Mouse (Mus musculus) macrophage (primary cell): Measurements from ENCODE around the gene Adgb. TPM values are rescaled to one million over a fixed set of nuclear protein-coding genes. Genes with fewer than 3 reads are reported as not detected.

Source experiments
- H3K27ac ChIP-seq: fragments of 350-480 bp; formaldehyde crosslinking; 2 replicates; pipeline ENCODE4 v1.9.0; 2021
- H3K36me3 ChIP-seq: fragments of 350-480 bp; formaldehyde crosslinking; 2 replicates; pipeline ENCODE4 v1.9.0; 2021; ENCODE audit errors: inconsistent target
- H3K4me3 ChIP-seq: fragments of 350-480 bp; formaldehyde crosslinking; 2 replicates; pipeline ENCODE4 v1.9.0; 2021; ENCODE audit errors: inconsistent target
- H3K79me2 ChIP-seq: fragments of 350-480 bp; formaldehyde crosslinking; 2 replicates; pipeline ENCODE4 v1.9.0; 2021; ENCODE audit errors: inconsistent target
- WGBS: methylation state at CpG from one replicate; pipeline ENCODE4 v1.1.7; 2026; ENCODE audit warnings: inconsistent platforms; ENCODE audit not compliant: missing documents; 5-methylcytosine and 5-hydroxymethylcytosine counted together
- polyA plus RNA-seq: library from polyadenylated mRNA; stranded (reverse); fragments of 250-400 nt; gene quantifications from 3 replicates; pipeline ENCODE4 v1.2.4, GENCODE M21; 2018; ENCODE audit warnings: inconsistent platforms

Gene Adgb
- polyA plus RNA-seq, 1 experiment from 2014 or later: 0.26 TPM

GRCm38 (mm10) chr10:10424383-10424782 lies 47.7 kb downstream of the Adgb start:
- H3K36me3 ChIP-seq: no peaks in the 10 kb centered on the region
- H3K4me3 ChIP-seq: no peak overlapping the region
- WGBS: 73% methylated on average over 2 of the region's 2 CpGs
- H3K79me2 ChIP-seq: no peaks in the 10 kb centered on the region
- no peak overlapping the region for H3K27ac ChIP-seq

- no peaks in the 10 kb centered on the region for H3K36me3 ChIP-seq
- WGBS: 9% methylated on average over 5 of the region's 5 CpGs
- no peak overlapping the region for H3K27ac ChIP-seq
- no peak overlapping the region for H3K4me3 ChIP-seq
- H3K79me2 ChIP-seq: no peaks in the 10 kb centered on the region
These were observed 61.1 kb downstream of the Adgb start for GRCm38 (mm10) chr10:10411046-10411445.

- Histone ChIP-seq H3K36me3 (no peaks in the 10 kb centered on the region), H3K27ac (no peak overlapping the region), H3K79me2 (no peaks in the 10 kb centered on the region), H3K4me3 (no peak overlapping the region)
- 7% methylated on average over 3 of the region's 3 CpGs for WGBS
These were observed 64.0 kb downstream of the Adgb start for GRCm38 (mm10) chr10:10408166-10408565.

- Histone ChIP-seq H3K36me3 (no peaks in the 10 kb centered on the region), H3K79me2 (no peaks in the 10 kb centered on the region), H3K27ac (peak overlapping the region; percentile 71), H3K4me3 (no peak overlapping the region)
- WGBS: 10% methylated on average over 4 of the region's 4 CpGs
These were observed 76.2 kb downstream of the Adgb start for GRCm38 (mm10) chr10:10395784-10396481.

- Histone ChIP-seq H3K79me2 (no peaks in the 10 kb centered on the region), H3K36me3 (no peaks in the 10 kb centered on the region), H3K27ac (no peak overlapping the region), H3K4me3 (no peak overlapping the region)
- WGBS: 25% methylated on average over 1 of the region's 1 CpGs
These were observed 97.5 kb downstream of the Adgb start for GRCm38 (mm10) chr10:10374629-10375028.

- 33% methylated on average over 1 of the region's 1 CpGs for WGBS
- H3K79me2 ChIP-seq: no peaks in the 10 kb centered on the region
- no peak overlapping the region for H3K4me3 ChIP-seq
- H3K27ac ChIP-seq: no peak overlapping the region
- H3K36me3 ChIP-seq: no peaks in the 10 kb centered on the region
These were observed 108.1 kb downstream of the Adgb start for GRCm38 (mm10) chr10:10364025-10364424.

- WGBS: 14% methylated on average over 3 of the region's 3 CpGs
- Histone ChIP-seq H3K36me3 (no peaks in the 10 kb centered on the region), H3K4me3 (no peak overlapping the region), H3K27ac (no peak overlapping the region), H3K79me2 (no peaks in the 10 kb centered on the region)
These were observed 116.4 kb downstream of the Adgb start for GRCm38 (mm10) chr10:10355605-10356227.

- H3K36me3 ChIP-seq: no peaks in the 10 kb centered on the region
- no peak overlapping the region for H3K27ac ChIP-seq
- 12% methylated on average over 3 of the region's 3 CpGs for WGBS
- no peak overlapping the region for H3K4me3 ChIP-seq
- no peaks in the 10 kb centered on the region for H3K79me2 ChIP-seq
These were observed 119.9 kb downstream of the Adgb start for GRCm38 (mm10) chr10:10352184-10352583.

- 43% methylated on average over 3 of the region's 3 CpGs for whole genome bisulfite sequencing
- H3K4me3 ChIP-seq: no peak overlapping the region
- no peaks in the 10 kb centered on the region for H3K36me3 ChIP-seq
- H3K79me2 ChIP-seq: no peaks in the 10 kb centered on the region
- no peak overlapping the region for H3K27ac ChIP-seq
These were observed 121.6 kb downstream of the Adgb start for GRCm38 (mm10) chr10:10350550-10350949.

GRCm38 (mm10) chr10:10343930-10344329 lies 128.2 kb downstream of the Adgb start:
- Histone ChIP-seq H3K79me2 (no peaks in the 10 kb centered on the region), H3K36me3 (no peaks in the 10 kb centered on the region), H3K27ac (no peak overlapping the region), H3K4me3 (no peak overlapping the region)
- WGBS: 91% methylated on average over 3 of the region's 3 CpGs

- 21% methylated on average over 2 of the region's 2 CpGs for WGBS
- Histone ChIP-seq H3K27ac (peak overlapping the region; percentile 78), H3K36me3 (no peaks in the 10 kb centered on the region), H3K4me3 (no peak overlapping the region), H3K79me2 (no peaks in the 10 kb centered on the region)
These were observed 146.6 kb downstream of the Adgb start for GRCm38 (mm10) chr10:10325560-10325959.

GRCm38 (mm10) chr10:10322961-10323360 lies 149.2 kb downstream of the Adgb start:
- no peaks in the 10 kb centered on the region for H3K79me2 ChIP-seq
- WGBS: 93% methylated on average over 11 of the region's 11 CpGs
- no peak overlapping the region for H3K27ac ChIP-seq
- no peaks in the 10 kb centered on the region for H3K36me3 ChIP-seq
- H3K4me3 ChIP-seq: no peak overlapping the region

GRCm38 (mm10) chr10:10321119-10321781 lies 150.9 kb downstream of the Adgb start:
- H3K79me2 ChIP-seq: no peaks in the 10 kb centered on the region
- 5% methylated on average over 20 of the region's 20 CpGs for WGBS
- H3K36me3 ChIP-seq: no peaks in the 10 kb centered on the region
- H3K27ac ChIP-seq: peak overlapping the region; percentile 58
- H3K4me3 ChIP-seq: no peak overlapping the region

GRCm38 (mm10) chr10:10320364-10321083 lies 151.6 kb downstream of the Adgb start:
- H3K4me3 ChIP-seq: no peak overlapping the region
- peak overlapping the region; percentile 58 for H3K27ac ChIP-seq
- no peaks in the 10 kb centered on the region for H3K79me2 ChIP-seq
- no peaks in the 10 kb centered on the region for H3K36me3 ChIP-seq
- 85% methylated on average over 8 of the region's 10 CpGs for WGBS

- H3K36me3 ChIP-seq: no peaks in the 10 kb centered on the region
- no peaks in the 10 kb centered on the region for H3K79me2 ChIP-seq
- 90% methylated on average over 3 of the region's 3 CpGs for WGBS
- H3K27ac ChIP-seq: no peak overlapping the region
- H3K4me3 ChIP-seq: no peak overlapping the region
These were observed 154.0 kb downstream of the Adgb start for GRCm38 (mm10) chr10:10318086-10318485.
